Mouse (Mus musculus) neural tube, embryonic 14.5 days (tissue): ENCODE measurements around the gene Muc2. TPM values are rescaled to one million over a fixed set of nuclear protein-coding genes. Genes with fewer than 3 reads are reported as not detected.

Experiments
- ATAC-seq: fragments of 200-750 bp; cut with Nextera tagmentation; 2 replicates; pipeline ENCODE4 v1.8.0; 2017; ENCODE audit warnings: low read depth, mild to moderate bottlenecking, moderate TSS enrichment, moderate library complexity
- H3K27ac ChIP-seq: fragments of 300-500 bp; sonication (generic); 2 replicates; pipeline ENCODE4 v1.5.1; 2014; ENCODE audit warnings: low read depth, mild to moderate bottlenecking, control low read depth, low read length, moderate library complexity, mixed read lengths
- H3K27me3 ChIP-seq: fragments of 300-500 bp; sonication (generic); 2 replicates; pipeline ENCODE4 v1.6.1; 2014; ENCODE audit warnings: low read length; ENCODE audit not compliant: control insufficient read depth, insufficient read depth
- H3K36me3 ChIP-seq: fragments of 300-500 bp; sonication (generic); 2 replicates; pipeline ENCODE4 v1.6.1; 2014; ENCODE audit warnings: low read length, mixed read lengths; ENCODE audit not compliant: control insufficient read depth, insufficient read depth
- H3K4me1 ChIP-seq: fragments of 300-500 bp; sonication (generic); 2 replicates; pipeline ENCODE4 v1.6.1; 2014; ENCODE audit warnings: low read length; ENCODE audit not compliant: control insufficient read depth, insufficient read depth
- H3K4me2 ChIP-seq: fragments of 300-500 bp; sonication (generic); 2 replicates; pipeline ENCODE4 v1.6.1; 2014; ENCODE audit warnings: mild to moderate bottlenecking, low read depth, low read length, control low read depth
- H3K4me3 ChIP-seq: fragments of 300-500 bp; sonication (generic); 2 replicates; pipeline ENCODE4 v1.5.1; 2014; ENCODE audit warnings: low read depth, low read length, control low read depth, mixed read lengths
- H3K9ac ChIP-seq: fragments of 300-500 bp; sonication (generic); replicated peaks from 2 replicates; pipeline ENCODE4 v1.6.1; 2014; ENCODE audit warnings: low read depth, mild to moderate bottlenecking, control low read depth, low read length, mixed read lengths
- H3K9me3 ChIP-seq: fragments of 300-500 bp; sonication (generic); 2 replicates; pipeline ENCODE4 v1.6.1; 2016; ENCODE audit warnings: low read length; ENCODE audit not compliant: control insufficient read depth
- WGBS: fragments of 180-500 bp; shearing (Covaris S2); extraction: QIAGEN DNeasy Blood & Tissue Kit; methylation state at CpG from one replicate; pipeline ENCODE4 v1.1.7; 2014; 5-methylcytosine and 5-hydroxymethylcytosine counted together
- polyA plus RNA-seq: library from polyadenylated mRNA; unstranded; fragments of >200 nt; fragmentation: Nextera tagmentation; extraction: Ambion mirVana; gene quantifications from 2 replicates; pipeline ENCODE4 v1.2.1, GENCODE M21; 2014

Gene Muc2
- polyA plus RNA-seq, 1 experiment from 2014 or later, result 0.86 TPM

GRCm38 (mm10) chr7:141788677-141789452 is 98.7 kb downstream of the Muc2 start, which contains the start of gene Muc5ac:
TSS of gene Muc5ac (plus strand) at chr7:141788972.
- no peak for ATAC-seq
- Histone ChIP-seq H3K4me1 (no peaks in the 10 kb centered on the region), H3K27me3 (no peaks in the 10 kb centered on the region), H3K4me2 (no peak within 1 kb of the TSS), H3K4me3 (no peak within 1 kb of the TSS), H3K9ac (no peak within 1 kb of the TSS), H3K27ac (no peak within 1 kb of the TSS), H3K9me3 (no peaks in the 10 kb centered on the region), H3K36me3 (no peaks in the 10 kb centered on the region)
- 92% methylated on average over 6 of the region's 6 CpGs for WGBS

GRCm38 (mm10) chr7:141794251-141794650 is 104.1 kb downstream of the Muc2 start:
- H3K9me3 ChIP-seq, result no peaks in the 10 kb centered on the region
- no peak for ATAC-seq
- no peaks in the 10 kb centered on the region for H3K36me3 ChIP-seq
- H3K27ac ChIP-seq, result no peak overlapping the region
- H3K4me3 ChIP-seq, result no peak overlapping the region
- H3K4me1 ChIP-seq, result no peaks in the 10 kb centered on the region
- H3K4me2 ChIP-seq, result no peak overlapping the region
- no peaks in the 10 kb centered on the region for H3K27me3 ChIP-seq
- WGBS, result 92% methylated on average over 1 of the region's 1 CpGs
- H3K9ac ChIP-seq, result no peak overlapping the region

GRCm38 (mm10) chr7:141803206-141803605 is 113.1 kb downstream of the Muc2 start:
- Histone ChIP-seq H3K9me3 (no peaks in the 10 kb centered on the region), H3K27ac (no peak overlapping the region), H3K36me3 (no peaks in the 10 kb centered on the region), H3K27me3 (no peaks in the 10 kb centered on the region), H3K4me1 (no peaks in the 10 kb centered on the region), H3K4me3 (no peak overlapping the region), H3K4me2 (no peak overlapping the region), H3K9ac (no peak overlapping the region)
- ATAC-seq, result no peak
- WGBS, result 96% methylated on average over 7 of the region's 7 CpGs

Other genes with a start within 250 kb of the Muc2 start
- 2.0 and 2.5 TPM in 2 replicates for gene Pidd1, start 246.3 kb upstream of the Muc2 start, polyA plus RNA-seq
- gene Rplp2, start 243.0 kb upstream of the Muc2 start, polyA plus RNA-seq, result 654 and 691 TPM in 2 replicates
- 14.0 and 14.7 TPM in 2 replicates for gene Pnpla2, start 235.1 kb upstream of the Muc2 start, polyA plus RNA-seq
- 3.6 and 6.6 TPM in 2 replicates for gene Cracr2b, start 229.2 kb upstream of the Muc2 start, polyA plus RNA-seq
- gene Cd151, start 222.9 kb upstream of the Muc2 start, polyA plus RNA-seq, result 43.3 and 49.6 TPM in 2 replicates
- 74.0 and 87.3 TPM in 2 replicates for gene Polr2l, start 215.2 kb upstream of the Muc2 start, polyA plus RNA-seq
- 55.7 and 63.3 TPM in 2 replicates for gene Tspan4, start 215.1 kb upstream of the Muc2 start, polyA plus RNA-seq
- 46.0 and 52.4 TPM in 2 replicates for gene Chid1, start 150.5 kb upstream of the Muc2 start, polyA plus RNA-seq
- 98.5 and 125 TPM in 2 replicates for gene Ap2a2, start 128.2 kb upstream of the Muc2 start, polyA plus RNA-seq
- gene Muc6, start 35.0 kb upstream of the Muc2 start, polyA plus RNA-seq, result 0.27 and 0.29 TPM in 2 replicates
- not detected in 2 replicates for gene Muc5ac, start 98.6 kb downstream of the Muc2 start, polyA plus RNA-seq
- 0.03 and 0.05 TPM in 2 replicates for gene Muc5b, start 148.7 kb downstream of the Muc2 start, polyA plus RNA-seq
- 69.2 and 80.0 TPM in 2 replicates for gene Tollip, start 228.2 kb downstream of the Muc2 start, polyA plus RNA-seq